Mouse (Mus musculus) megakaryocyte, embryonic 14.5 days (primary cell): ENCODE data around the gene Aebp1. TPM values are rescaled to one million over a fixed set of nuclear protein-coding genes. Genes with fewer than 3 reads are reported as not detected.

Source experiments
- H3K27me3 ChIP-seq: replicated peaks from 2 replicates; pipeline ENCODE3; 2012; ENCODE audit warnings: inconsistent platforms
- H3K36me3 ChIP-seq: replicated peaks from 2 replicates; pipeline ENCODE3; 2012; ENCODE audit warnings: low read length, inconsistent platforms, mixed read lengths
- H3K4me1 ChIP-seq: 2 replicates; pipeline ENCODE4 v1.6.1; 2012; ENCODE audit warnings: inconsistent platforms
- H3K4me3 ChIP-seq: replicated peaks from 2 replicates; pipeline ENCODE3; 2012; ENCODE audit warnings: moderate library complexity, mild to moderate bottlenecking, inconsistent platforms
- H3K9me3 ChIP-seq: 2 replicates; pipeline ENCODE4 v1.6.1; 2012; ENCODE audit warnings: inconsistent platforms
- FLI1 ChIP-seq: IDR thresholded peaks from 2 replicates; pipeline ENCODE4 v1.6.1; 2012; ENCODE audit warnings: low read length, inconsistent platforms, mixed read lengths
- GATA1 ChIP-seq: IDR thresholded peaks from 3 replicates; pipeline ENCODE4 v1.6.1; 2012; ENCODE audit warnings: mixed read lengths, low read length, inconsistent platforms, borderline replicate concordance
- polyA plus RNA-seq: library from polyadenylated mRNA; stranded (reverse); fragments of >175 nt; gene quantifications from 2 replicates; pipeline ENCODE4 v1.2.3, GENCODE M21; 2012; ENCODE audit warnings: low replicate concordance; ENCODE audit not compliant: insufficient read depth

Gene Aebp1
- polyA plus RNA-seq, 1 experiment, result 0.15 TPM

GRCm38 (mm10) chr11:5915429-5916177 lies 53.9 kb downstream of the Aebp1 start:
- Histone ChIP-seq H3K27me3 (peaks cover 45% of the 10 kb centered on the region), H3K9me3 (peaks cover 6% of the 10 kb centered on the region), H3K4me1 (peaks cover 11% of the 10 kb centered on the region), H3K36me3 (no peaks in the 10 kb centered on the region), H3K4me3 (no peak overlapping the region)
- no peak for TF ChIP-seq FLI1
- TF ChIP-seq GATA1, result no peak

- Histone ChIP-seq H3K4me1 (peaks cover 11% of the 10 kb centered on the region), H3K36me3 (no peaks in the 10 kb centered on the region), H3K27me3 (peaks cover 41% of the 10 kb centered on the region), H3K9me3 (peaks cover 6% of the 10 kb centered on the region), H3K4me3 (no peak overlapping the region)
- TF ChIP-seq GATA1 (no peak), FLI1 (no peak)
Observed at GRCm38 (mm10) chr11:5916178-5916548, 54.4 kb downstream of the Aebp1 start.

GRCm38 (mm10) chr11:5918111-5918510 lies 56.4 kb downstream of the Aebp1 start:
- H3K4me3 ChIP-seq, result no peak overlapping the region
- TF ChIP-seq FLI1 (no peak), GATA1 (no peak)

GRCm38 (mm10) chr11:5919606-5920005 lies 57.9 kb downstream of the Aebp1 start:
- TF ChIP-seq FLI1 (no peak), GATA1 (no peak)
- Histone ChIP-seq H3K4me3 (no peak overlapping the region), H3K36me3 (no peaks in the 10 kb centered on the region), H3K4me1 (peaks cover 9% of the 10 kb centered on the region), H3K27me3 (peaks cover 20% of the 10 kb centered on the region), H3K9me3 (peaks cover 6% of the 10 kb centered on the region)

More at GRCm38 (mm10) chr11:5918111-5918510, 56.4 kb downstream of the Aebp1 start:
- H3K4me1 ChIP-seq, result peaks cover 9% of the 10 kb centered on the region
- no peaks in the 10 kb centered on the region for H3K36me3 ChIP-seq
- H3K27me3 ChIP-seq, result peaks cover 35% of the 10 kb centered on the region
- peaks cover 6% of the 10 kb centered on the region for H3K9me3 ChIP-seq

GRCm38 (mm10) chr11:5920323-5920960 lies 58.7 kb downstream of the Aebp1 start:
- H3K27me3 ChIP-seq, result peaks cover 12% of the 10 kb centered on the region
- peaks cover 6% of the 10 kb centered on the region for H3K9me3 ChIP-seq
- H3K4me1 ChIP-seq, result peaks cover 9% of the 10 kb centered on the region
- no peak for TF ChIP-seq FLI1
- no peak for TF ChIP-seq GATA1
- no peaks in the 10 kb centered on the region for H3K36me3 ChIP-seq
- H3K4me3 ChIP-seq, result no peak overlapping the region

Other genes starting within 250 kb of the Aebp1 start
- gene Mrps24, start 146.3 kb upstream of the Aebp1 start, polyA plus RNA-seq, result 173 and 222 TPM in 2 replicates
- 6.8 and 10.2 TPM in 2 replicates for gene Urgcp, start 99.6 kb upstream of the Aebp1 start, polyA plus RNA-seq
- 63.4 and 117 TPM in 2 replicates for gene Dbnl, start 73.5 kb upstream of the Aebp1 start, polyA plus RNA-seq
- gene Pgam2, start 58.2 kb upstream of the Aebp1 start, polyA plus RNA-seq, result not detected in 2 replicates
- 2.3 and 4.2 TPM in 2 replicates for gene Polm, start 23.9 kb upstream of the Aebp1 start, polyA plus RNA-seq
- 155 and 509 TPM in 2 replicates for gene Pold2, start 16.3 kb downstream of the Aebp1 start, polyA plus RNA-seq
- not detected in 2 replicates for gene Myl7, start 36.8 kb downstream of the Aebp1 start, polyA plus RNA-seq
- gene Gck, start 88.1 kb downstream of the Aebp1 start, polyA plus RNA-seq, result 1.7 TPM in 1 of 2 replicates, not detected in the other
- 3.9 and 8.8 TPM in 2 replicates for gene Ykt6, start 93.7 kb downstream of the Aebp1 start, polyA plus RNA-seq
- 0.11 TPM in 1 of 2 replicates, not detected in the other for gene Camk2b, start 204.4 kb downstream of the Aebp1 start, polyA plus RNA-seq